9 mouse cellular contexts compared by ENCODE assay signal in genomic region chr4:62755237-62755900, GRCm38 (mm10).
DNase-seq lines count a peak whose midpoint lies in the region; ATAC-seq lines count a peak whose summit lies in the region.
"Had no signal": no experiment of that assay in that cellular context is flagged by ENCODE, and none has a peak within 500 bp of the region (broad histone marks: within the 10 kb centered on the region; RNA-seq: fewer than 3 reads in every experiment).

No protein-coding gene starts in this region.

- DNase-seq in MN1 (ENCODE audit: low spot score), result peak; percentile 84
- peak; percentile 77 for DNase-seq in gastrocnemius, postnatal 25 days
- DNase-seq in liver, embryonic 11.5 days (ENCODE audit: low spot score), result no peak
- DNase-seq in ovary, adult 18-20 months (ENCODE audit: low spot score), result peak; percentile 79
- no peak for DNase-seq in right cerebral cortex, postnatal 14 days
- no peak for DNase-seq in retina, embryonic 14.5 days (ENCODE audit: low spot score)

- no peak overlapping the region for H3K4me3 ChIP-seq in hindbrain, embryonic 15.5 days
- H3K4me3 ChIP-seq in liver, embryonic 11.5 days (ENCODE audit: low read depth, low read length), result no peak overlapping the region
- H3K4me3 ChIP-seq: megakaryocyte, embryonic 14.5 days had no signal

- H3K9me3 ChIP-seq in hindbrain, embryonic 15.5 days, result no peaks in the 10 kb centered on the region
- H3K9me3 ChIP-seq in liver, embryonic 11.5 days (ENCODE audit: control insufficient read depth, low read length), result no peaks in the 10 kb centered on the region
- H3K9me3 ChIP-seq: megakaryocyte, embryonic 14.5 days had no signal

- 60% methylated on average over 5 of the region's 5 CpGs for WGBS in hindbrain, embryonic 15.5 days
- WGBS in liver, embryonic 11.5 days, result 56% methylated on average over 5 of the region's 5 CpGs

- no peaks in the 10 kb centered on the region for H3K36me3 ChIP-seq in hindbrain, embryonic 15.5 days
- H3K36me3 ChIP-seq in liver, embryonic 11.5 days (ENCODE audit: control insufficient read depth, insufficient read depth, low read length), result no peaks in the 10 kb centered on the region

- no peak overlapping the region for H3K4me2 ChIP-seq in hindbrain, embryonic 15.5 days
- H3K4me2 ChIP-seq in liver, embryonic 11.5 days, result no peak overlapping the region

- no peaks in the 10 kb centered on the region for H3K27me3 ChIP-seq in hindbrain, embryonic 15.5 days
- H3K27me3 ChIP-seq in liver, embryonic 11.5 days (replicated peaks; ENCODE audit: control insufficient read depth, insufficient read depth, low read length), result no peaks in the 10 kb centered on the region

- H3K9ac ChIP-seq in hindbrain, embryonic 15.5 days, result no peak overlapping the region
- no peak overlapping the region for H3K9ac ChIP-seq in liver, embryonic 11.5 days (ENCODE audit: low read depth, low read length)

- peaks cover 18% of the 10 kb centered on the region for H3K4me1 ChIP-seq in hindbrain, embryonic 15.5 days (replicated peaks)
- H3K4me1 ChIP-seq in liver, embryonic 11.5 days (replicated peaks; ENCODE audit: control insufficient read depth, insufficient read depth, low read length), result peaks cover 12% of the 10 kb centered on the region; the same call in 1 of the 2 replicates

- ATAC-seq in common myeloid progenitor, adult 5-6 weeks (replicated peaks; ENCODE audit: low read depth, poor library complexity, severe bottlenecking), result peak; percentile 65
- ATAC-seq in hindbrain, embryonic 15.5 days (ENCODE audit: low FRiP score, low read depth), result peak; percentile 73
- 0 out of 2 replicates have a peak, but pooled peaks have one; percentile 31 for ATAC-seq in liver, embryonic 11.5 days (replicated peaks; ENCODE audit: low FRiP score)

- H3K27ac ChIP-seq in hindbrain, embryonic 15.5 days (replicated peaks), result no peak overlapping the region
- H3K27ac ChIP-seq in liver, embryonic 11.5 days (ENCODE audit: low read depth, low read length), result no peak overlapping the region

Comparison
In these comparisons a context has a peak if more than half of its experiments do, and no peak if none do; other contexts are left out.
1. DNase-seq: peak in MN1 (single experiment), gastrocnemius, postnatal 25 days (single experiment) and ovary, adult 18-20 months (single experiment); none in liver, embryonic 11.5 days (single experiment), right cerebral cortex, postnatal 14 days (single experiment) and retina, embryonic 14.5 days (single experiment).
2. Peak in every context shown above with its lines, with median percentiles within 50 percentile points of each other: ATAC-seq.